Mouse (Mus musculus) monocyte, adult 2 months (primary cell): ENCODE data around the gene Gm3604.
"Not testable (repeated sequence)": the region's sequence is repeated elsewhere in the genome, so short reads cannot be mapped to it uniquely, and the experiment has no call there.

Experiments
- DNase-seq, 2 experiments: peaks; one replicate each; pipeline ENCODE4 v3.0.0; 2022; ENCODE audit warnings: low spot score in 2 of 2, low read depth in 1 of 2

Gene Gm3604

DNA sequence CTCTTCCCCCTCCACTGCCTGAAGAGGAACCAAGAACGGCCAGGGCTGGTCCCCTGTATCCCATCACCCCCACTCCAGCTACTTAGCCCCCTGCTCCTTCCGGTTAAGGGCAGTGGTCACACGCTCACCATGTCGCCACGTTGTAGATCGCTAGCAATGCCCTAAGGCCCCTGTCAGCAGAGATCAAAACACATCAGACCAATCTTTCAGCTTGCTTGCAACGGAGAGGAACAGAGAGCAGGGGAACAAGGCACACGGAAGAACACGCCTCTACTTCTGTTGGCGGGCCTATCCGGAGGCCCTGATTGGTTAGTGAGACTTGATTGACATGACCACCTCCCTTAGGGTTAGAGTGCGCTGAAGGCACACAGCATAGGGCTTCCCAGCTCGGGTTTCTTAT, at the start of gene Gm3604:
Gene Gm3604 (minus strand): TSS at position 226 of the 400 bp plus-strand sequence.
- DNase-seq = not testable (repeated sequence)

DNA sequence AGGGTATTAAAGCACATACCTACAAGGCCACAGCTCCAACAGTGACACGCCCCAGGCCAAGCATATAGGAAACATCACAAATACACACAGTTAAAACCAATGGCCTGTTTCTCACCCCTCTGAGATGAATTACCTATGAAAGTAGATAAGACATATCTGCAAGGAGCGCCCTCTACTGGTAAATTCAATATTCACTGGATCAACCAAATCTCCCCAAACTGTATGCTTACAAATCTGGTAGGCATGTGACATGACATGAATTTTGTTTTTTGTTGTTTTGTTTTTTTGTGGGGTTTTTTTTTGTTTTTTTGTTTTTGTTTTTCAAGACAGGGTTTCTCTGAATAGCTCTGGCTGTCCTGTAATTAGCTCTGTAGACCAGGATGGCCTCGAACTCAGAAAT, 16.2 kb upstream of the Gm3604 start:
- not testable (repeated sequence) for DNase-seq

DNA sequence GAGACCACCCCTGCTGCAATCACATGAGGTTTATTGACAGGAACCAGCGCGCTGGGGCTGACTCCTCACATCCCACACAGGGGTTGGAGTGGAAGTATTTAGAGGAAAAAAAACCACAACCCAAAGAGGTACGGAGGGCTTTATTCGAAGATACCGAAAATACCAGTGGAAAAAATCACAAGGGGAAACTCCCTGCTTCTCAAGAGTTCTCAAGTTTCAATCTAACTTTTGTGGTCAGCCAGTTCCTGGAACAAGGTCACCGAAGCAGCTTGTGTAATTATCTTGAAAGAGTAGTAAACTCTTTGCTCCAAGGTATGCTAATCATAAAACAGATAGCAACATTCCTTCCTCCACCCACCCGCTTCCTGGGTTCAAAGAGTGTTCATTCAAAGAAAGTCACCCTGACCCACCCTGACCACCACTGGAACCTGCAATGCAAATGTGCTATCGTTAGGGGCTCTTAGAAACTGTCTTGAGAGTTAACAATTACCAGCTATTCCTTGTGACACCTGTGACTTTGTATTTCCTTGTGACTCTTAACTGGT, 7.2 kb upstream of the Gm3604 start:
- DNase-seq = not testable (repeated sequence)

DNA sequence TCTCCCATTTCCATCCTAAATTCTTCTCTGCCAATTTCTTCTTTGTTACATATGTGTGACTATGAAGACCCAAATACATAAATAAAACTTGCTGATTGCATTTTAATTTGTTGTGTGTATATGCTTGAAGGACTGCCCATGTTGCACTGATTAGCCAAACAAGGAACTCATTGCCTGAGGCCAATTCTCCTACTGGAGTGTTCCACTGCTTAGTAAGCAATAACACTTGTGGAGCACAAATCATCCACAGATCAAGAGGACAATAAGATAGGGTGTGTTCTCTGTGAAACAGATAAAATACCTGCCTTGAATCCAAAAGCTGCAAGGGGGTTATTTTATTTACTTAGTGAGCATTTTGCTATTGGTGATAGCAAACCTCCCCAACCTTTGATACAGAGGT, 51.2 kb downstream of the Gm3604 start:
- DNase-seq = no peak

DNA sequence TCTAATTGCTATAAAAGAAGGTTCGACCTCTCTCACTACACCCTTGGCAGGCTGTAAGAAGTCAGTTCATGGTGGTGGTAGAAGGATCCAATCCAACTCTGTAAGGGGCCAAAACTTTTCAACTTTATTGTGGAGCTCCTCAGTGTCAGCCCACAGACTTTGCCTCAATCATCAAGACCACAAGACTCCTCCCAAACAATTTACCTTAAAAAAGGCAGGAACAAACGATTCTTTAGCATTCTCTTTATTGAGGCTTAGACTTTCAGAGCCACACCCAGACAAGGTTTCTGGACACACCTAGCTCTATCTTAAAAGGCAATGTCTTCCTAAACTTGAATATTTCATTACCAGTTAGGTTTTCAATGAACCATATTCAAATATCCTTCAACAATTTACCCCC, 51.6 kb downstream of the Gm3604 start:
- DNase-seq = no peak
